Mouse (Mus musculus) urinary bladder, adult 18-20 months (tissue): ENCODE data around the gene Capzb.

Experiments
- DNase-seq, 2 experiments: peaks; one replicate each; pipeline ENCODE4 v3.0.0; 2022; ENCODE audit warnings: low spot score in 2 of 2, mixed read lengths in 2 of 2

Gene Capzb

DNA sequence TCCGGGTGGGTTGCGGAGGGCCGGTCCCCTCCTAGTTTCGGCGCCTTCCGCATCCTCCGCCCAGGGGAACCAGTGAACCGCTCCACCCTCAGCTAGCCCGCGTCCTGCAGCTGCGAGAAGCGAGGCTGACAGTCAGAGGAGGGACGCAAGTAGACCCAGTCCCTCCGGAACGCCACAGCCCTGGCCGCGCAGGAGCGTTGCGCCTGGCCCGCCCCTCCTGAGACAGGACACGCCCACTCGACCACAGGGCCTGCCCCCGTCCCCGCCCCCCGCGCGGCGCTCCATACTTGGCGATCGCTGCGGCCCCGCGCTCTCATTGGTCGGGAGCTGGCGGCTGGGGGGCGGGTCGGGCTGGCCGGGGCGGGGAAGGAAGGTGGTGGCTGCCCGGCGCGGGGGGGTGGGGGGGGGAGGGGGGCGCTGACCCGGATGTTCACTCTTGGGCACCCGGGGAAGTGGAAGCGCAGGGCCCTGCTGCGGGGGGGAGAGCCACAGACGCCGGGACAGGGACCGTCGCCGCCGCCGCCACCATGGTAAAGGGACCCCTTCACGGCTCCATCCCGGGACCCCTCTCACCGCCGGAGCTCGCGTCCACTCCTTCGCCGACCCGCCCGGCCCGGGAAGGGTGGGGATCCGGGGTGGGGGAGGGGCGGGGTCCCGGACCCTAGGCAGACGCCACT, at the start of gene Capzb:
TSS of gene Capzb (plus strand) at position 401 of the 677 bp plus-strand sequence.
- DNase-seq = peak; percentile 95

DNA sequence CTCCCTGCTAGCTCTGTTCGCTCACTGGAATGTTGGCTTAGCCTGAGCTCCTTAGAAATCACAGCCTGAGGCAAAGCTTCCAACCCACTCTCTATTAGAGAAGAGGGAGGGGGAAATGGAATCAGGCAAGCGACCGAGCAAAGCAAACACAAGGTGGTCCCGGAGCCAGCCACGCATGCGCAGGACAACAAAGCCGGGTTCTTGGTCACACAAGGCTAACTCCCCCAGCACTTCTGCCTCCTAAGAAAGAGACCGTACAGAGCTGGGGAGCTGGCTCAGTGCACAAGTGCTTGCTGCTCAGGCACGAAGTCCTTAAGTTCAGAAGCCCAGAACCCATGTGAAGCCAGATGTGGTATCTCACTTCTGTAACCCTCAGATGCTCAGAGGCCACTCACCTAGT, 49.7 kb upstream of the Capzb start:
- DNase-seq = no peak

- DNase-seq = no peak
These were observed 48.1 kb upstream of the Capzb start for GRCm38 (mm10) chr4:139144577-139144976.

- no peak for DNase-seq
These were observed 47.5 kb upstream of the Capzb start for GRCm38 (mm10) chr4:139145156-139145555.

DNA sequence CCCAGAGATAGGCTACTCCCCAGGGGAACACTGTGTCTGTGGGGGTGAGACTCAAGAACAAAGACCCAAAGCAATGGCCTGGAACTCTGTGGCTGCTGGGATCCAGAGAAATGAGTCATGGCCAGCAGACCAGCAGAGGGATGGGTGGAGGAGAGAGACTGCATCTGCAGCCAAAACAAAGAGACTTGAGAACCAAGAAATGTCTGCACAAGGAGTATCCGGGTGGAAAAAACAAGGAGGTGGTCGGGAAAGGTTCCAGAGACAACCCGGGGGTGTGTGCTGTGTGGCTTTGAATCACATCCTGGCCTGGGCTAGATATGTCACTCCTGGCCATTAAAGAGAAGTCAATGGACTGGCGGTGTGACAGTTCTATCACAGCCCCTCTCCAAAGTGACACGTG, 45.9 kb upstream of the Capzb start:
- peak in 1 of 2 experiments; percentile 50 for DNase-seq

DNA sequence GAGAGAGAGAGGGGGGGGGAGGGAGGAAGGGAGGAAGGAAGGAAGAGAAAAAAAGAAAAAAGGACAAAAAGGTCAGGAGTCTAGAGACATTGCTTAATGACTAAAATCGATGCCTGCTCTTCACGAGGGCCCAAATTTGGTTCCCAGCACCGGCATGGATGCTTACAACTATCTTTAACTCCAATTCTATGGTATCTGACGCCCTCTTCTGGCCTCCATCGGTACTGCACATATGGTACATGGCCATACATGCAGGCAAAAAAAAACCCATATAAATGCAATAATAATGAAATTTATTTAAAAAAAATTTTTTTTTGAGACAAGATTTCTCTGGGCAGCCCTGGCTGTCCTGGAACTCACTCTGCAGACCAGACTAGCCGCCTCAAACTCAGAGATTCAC, 41.3 kb upstream of the Capzb start:
- no peak for DNase-seq

- DNase-seq = peak in 1 of 2 experiments; percentile 30
These were observed 38.0 kb upstream of the Capzb start for GRCm38 (mm10) chr4:139154576-139155307.

GRCm38 (mm10) chr4:139156538-139156937, 36.2 kb upstream of the Capzb start:
- no peak for DNase-seq

DNA sequence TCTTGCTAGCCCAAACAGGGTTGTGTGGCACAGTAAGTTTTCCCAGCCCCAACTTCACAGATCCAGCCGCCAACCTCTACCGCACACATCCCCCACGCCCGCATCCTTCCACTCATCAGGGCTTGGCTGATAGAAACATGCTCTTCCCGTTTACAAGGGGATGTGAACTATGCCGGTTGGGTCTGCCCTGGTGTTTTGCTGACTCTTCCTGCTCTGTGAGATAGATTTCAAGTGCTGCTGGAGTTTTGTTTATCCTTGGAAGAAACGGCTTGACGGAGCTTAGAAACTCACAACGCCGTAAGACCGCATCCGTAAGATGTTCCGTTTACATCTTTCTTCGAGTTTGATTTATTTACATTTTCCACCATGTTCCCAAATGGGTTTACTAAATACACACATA, 34.3 kb upstream of the Capzb start:
- DNase-seq = no peak

DNA sequence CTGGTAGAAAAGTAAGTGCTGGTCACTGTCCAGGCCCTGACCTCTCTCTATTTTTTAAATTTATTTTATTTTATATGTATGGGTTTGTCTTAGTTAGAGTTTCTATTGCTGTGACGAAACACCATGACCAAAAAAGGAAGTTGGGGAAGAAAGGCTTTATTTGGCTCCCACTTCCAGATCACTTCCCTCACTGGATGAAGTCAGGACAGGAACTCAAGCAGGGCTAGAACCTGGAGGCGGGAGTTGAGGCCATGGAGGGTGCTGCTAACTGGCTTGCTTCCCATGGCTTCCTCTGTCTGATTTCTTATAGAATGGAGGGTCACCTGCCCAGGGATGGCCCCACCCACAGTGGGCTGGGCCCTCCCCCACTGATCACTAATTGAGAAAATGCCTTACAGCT, 31.6 kb upstream of the Capzb start:
- no peak for DNase-seq

GRCm38 (mm10) chr4:139164082-139164481, 28.6 kb upstream of the Capzb start:
- DNase-seq = no peak

- DNase-seq = no peak
These were observed 27.4 kb upstream of the Capzb start for GRCm38 (mm10) chr4:139165259-139165658.

DNA sequence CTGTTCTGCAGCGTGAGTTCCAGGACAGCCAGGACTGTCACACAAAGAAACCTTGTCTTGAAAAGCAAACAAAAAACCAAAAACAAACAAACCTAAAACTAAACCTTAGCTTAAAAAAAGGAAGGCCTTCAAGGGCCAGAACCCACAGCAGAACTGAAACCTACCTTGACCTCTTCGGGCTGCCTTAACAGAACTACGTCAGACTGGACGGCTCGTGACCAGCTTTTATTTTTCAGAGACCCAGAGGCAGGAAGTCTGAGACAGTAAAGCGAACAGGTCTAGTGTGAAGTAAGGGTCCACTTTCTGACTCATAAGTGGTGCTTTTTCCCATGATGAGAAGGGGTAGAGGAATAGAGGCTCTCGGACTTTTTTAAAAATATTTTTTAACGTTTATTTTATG, 26.5 kb upstream of the Capzb start:
- DNase-seq = no peak

DNA sequence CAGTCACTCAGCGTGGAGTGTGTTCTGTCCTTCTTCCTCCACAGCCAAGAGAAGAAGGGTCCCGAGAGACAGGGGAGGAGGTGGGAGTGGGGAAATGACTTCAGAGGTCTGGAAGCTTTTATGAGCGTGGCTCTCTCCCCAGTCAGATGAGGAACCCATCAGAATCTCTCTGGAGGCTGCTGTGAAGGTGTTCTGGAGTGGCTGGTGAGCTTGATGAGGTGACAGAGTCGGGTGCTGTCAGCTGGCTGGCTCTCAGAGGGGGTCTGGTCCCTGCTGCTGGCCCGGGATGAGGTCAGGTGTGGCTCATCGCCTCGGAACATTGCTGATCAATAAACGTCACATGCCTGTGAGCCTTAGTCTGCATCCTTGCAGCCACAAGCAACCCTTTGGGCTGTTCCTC, 25.6 kb upstream of the Capzb start:
- DNase-seq = no peak

DNA sequence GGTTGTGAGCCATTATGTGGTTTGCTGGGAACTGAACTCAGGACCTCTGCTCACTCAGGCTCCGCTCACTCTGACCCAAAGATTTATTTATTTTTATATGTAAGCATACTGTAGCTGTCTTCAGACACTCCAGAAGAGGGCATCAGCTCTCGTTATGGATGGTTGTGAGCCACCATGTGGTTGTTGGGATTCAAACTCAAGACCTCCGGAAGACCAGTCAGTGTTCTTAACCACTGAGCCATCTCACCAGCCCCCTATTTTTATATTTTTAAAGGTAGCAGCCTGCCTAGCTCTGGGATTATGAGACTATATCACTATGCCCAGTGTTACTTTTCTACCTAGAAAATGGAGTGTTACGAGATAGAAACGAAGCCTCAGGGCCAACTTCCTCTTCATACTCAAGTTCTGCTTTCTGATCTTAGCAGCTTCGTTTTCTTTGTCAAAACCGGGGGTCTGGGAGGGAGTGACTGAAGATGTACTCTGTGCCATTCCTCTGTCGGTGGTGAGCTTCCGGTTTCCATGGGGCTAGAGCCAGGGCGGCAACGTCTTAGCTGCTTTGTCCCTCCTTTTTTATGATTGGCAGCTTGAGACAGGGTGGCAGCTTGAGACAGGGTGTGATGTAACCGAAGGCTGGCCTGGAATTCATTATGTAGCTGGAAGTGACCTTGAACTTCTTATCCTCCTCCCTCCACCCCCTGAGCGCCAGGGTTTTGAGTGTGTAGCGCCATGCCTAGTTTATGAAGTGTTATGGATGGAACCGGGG, 23.5 kb upstream of the Capzb start:
- DNase-seq = no peak

- DNase-seq = no peak
These were observed 22.9 kb upstream of the Capzb start for GRCm38 (mm10) chr4:139169748-139170279.

DNA sequence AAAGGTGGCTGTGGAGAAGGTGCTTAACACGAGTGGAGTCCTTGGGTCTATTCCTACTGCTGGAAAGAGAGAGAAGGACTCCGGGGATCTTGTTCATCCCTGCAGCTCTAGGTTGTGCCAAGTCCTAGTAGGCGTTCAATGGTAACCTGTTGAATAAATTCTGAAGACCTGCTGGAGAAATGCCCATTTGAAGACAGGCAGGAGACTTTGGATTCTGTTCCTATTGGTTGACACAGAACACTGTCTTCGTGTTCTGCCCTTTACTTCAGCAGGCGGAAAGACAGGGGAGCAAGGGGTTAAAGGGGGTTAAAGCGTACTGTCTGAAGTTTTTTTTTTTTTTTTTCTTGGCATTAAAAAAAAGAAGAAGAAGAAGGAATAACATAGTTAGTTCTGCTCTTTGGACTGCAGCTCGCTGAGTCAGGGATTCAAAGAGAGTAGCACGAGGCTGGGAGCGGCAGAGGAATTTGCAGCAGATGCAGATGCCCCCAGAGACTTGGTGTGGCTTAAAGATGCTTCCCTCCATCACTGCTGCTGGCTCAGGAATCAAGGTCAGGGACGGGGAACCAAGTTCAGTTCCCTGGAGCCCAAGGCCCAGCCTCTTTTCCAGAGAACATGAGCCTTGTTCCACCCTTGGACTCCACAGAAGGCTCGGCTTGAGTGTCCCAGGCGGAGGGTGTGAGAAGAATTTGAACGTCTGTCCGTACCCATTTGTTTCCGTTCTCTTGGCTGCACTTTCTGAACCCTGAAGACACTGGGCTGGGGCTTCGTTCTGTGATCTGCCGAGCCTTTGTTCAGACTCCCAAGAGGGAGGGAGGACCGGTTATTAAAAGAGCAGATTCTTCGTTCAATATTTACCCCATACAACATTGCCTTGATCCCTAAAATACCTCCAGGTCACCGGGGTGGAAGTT, 17.4 kb upstream of the Capzb start:
- DNase-seq = peak in 1 of 2 experiments; percentile 79

- DNase-seq = peak in 1 of 2 experiments; percentile 58
These were observed 16.7 kb upstream of the Capzb start for GRCm38 (mm10) chr4:139176023-139176422.

DNA sequence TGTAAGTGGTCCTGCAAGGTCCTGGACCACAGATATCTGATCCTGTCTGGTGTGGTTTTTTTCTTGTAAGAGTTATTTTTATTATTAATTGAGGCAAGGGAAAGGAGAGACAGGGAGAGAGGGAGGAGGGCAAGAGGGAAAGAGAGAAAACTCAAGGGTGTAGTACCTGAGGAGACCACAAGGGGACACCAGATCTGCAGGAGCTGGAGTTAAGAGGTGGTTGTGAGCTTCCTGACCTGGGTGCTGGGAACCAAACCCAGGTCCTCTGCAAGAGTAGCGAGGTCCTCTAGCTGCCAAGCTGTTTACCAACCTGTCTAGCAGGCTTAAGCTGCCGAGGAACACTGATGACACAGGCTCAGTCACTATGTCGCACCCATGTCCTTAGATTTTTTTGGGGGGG, 14.8 kb upstream of the Capzb start:
- no peak for DNase-seq

DNA sequence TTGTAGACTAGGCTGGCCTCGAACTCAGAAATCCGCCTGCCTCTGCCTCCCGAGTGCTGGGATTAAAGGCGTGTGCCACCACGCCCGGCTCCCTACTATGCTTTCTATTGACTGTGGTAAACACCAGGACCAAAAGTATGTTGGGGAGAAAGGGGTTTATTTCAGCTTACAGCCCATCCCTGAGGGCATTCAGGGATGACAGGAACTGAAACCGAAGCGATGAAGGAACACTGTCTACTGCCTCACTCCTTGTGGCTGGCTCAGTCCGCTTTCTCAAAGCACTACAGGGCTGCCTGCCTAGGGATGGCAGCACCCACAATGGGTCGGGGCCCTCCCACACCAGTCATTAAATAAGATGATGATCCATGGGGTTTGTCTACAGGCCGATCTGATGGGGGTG, 14.3 kb upstream of the Capzb start:
- no peak for DNase-seq

- DNase-seq = no peak
These were observed 13.5 kb upstream of the Capzb start for GRCm38 (mm10) chr4:139179218-139179617.
